Comparison of ENCODE assay signal across 8 mouse cellular contexts in genomic region chr11:79704318-79705150, GRCm38 (mm10).
DNase-seq lines count a peak whose midpoint lies in the region; ATAC-seq lines count a peak whose summit lies in the region.

No protein-coding gene starts in this region.

- H3K4me2 ChIP-seq in embryonic facial prominence, embryonic 14.5 days (ENCODE audit: low read depth, low read length) = peak overlapping the region; percentile 57
- H3K4me2 ChIP-seq in kidney, embryonic 14.5 days (replicated peaks; ENCODE audit: low read depth, low read length) = peak overlapping the region; percentile 61
- H3K4me2 ChIP-seq in limb, embryonic 15.5 days = peak overlapping the region; percentile 69

- H3K27ac ChIP-seq in embryonic facial prominence, embryonic 14.5 days (replicated peaks; ENCODE audit: low read depth, low read length) = peak overlapping the region; percentile 99
- H3K27ac ChIP-seq in kidney, embryonic 14.5 days (ENCODE audit: low read depth, low read length) = peak overlapping the region; percentile 97
- peak overlapping the region; percentile 97 for H3K27ac ChIP-seq in limb, embryonic 15.5 days

- H3K9me3 ChIP-seq in embryonic facial prominence, embryonic 14.5 days (ENCODE audit: control insufficient read depth, low read length) = no peaks in the 10 kb centered on the region
- no peaks in the 10 kb centered on the region for H3K9me3 ChIP-seq in kidney, embryonic 14.5 days (ENCODE audit: control insufficient read depth, low read length)
- no peaks in the 10 kb centered on the region for H3K9me3 ChIP-seq in limb, embryonic 15.5 days

- H3K9ac ChIP-seq in embryonic facial prominence, embryonic 14.5 days (ENCODE audit: low read depth, low read length) = peak overlapping the region; percentile 96
- peak overlapping the region; percentile 86 for H3K9ac ChIP-seq in kidney, embryonic 14.5 days (ENCODE audit: low read depth, low read length)
- H3K9ac ChIP-seq in limb, embryonic 15.5 days = peak overlapping the region; percentile 96

- H3K27me3 ChIP-seq in embryonic facial prominence, embryonic 14.5 days (replicated peaks; ENCODE audit: control insufficient read depth, insufficient read depth, low read length) = no peaks in the 10 kb centered on the region
- H3K27me3 ChIP-seq in kidney, embryonic 14.5 days (ENCODE audit: control insufficient read depth, insufficient read depth, low read length) = peaks cover 1% of the 10 kb centered on the region; the same call in 1 of the 2 replicates
- peaks cover 7% of the 10 kb centered on the region for H3K27me3 ChIP-seq in limb, embryonic 15.5 days

- H3K36me3 ChIP-seq in embryonic facial prominence, embryonic 14.5 days (ENCODE audit: control insufficient read depth, insufficient read depth, low read length) = peaks cover 7% of the 10 kb centered on the region
- no peaks in the 10 kb centered on the region; the same call in 1 of the 2 replicates for H3K36me3 ChIP-seq in kidney, embryonic 14.5 days (ENCODE audit: control insufficient read depth, insufficient read depth, low read length)
- H3K36me3 ChIP-seq in limb, embryonic 15.5 days = 0 out of 2 replicates have a peak, but pooled peaks cover 2% of the 10 kb centered on the region

- peak; percentile 88 for DNase-seq in 3T3-L1 (ENCODE audit: low read depth, low spot score)
- DNase-seq in adrenal gland, postnatal 4 days (ENCODE audit: low spot score in 2 of 2) = peak; percentile 98 to 100
- DNase-seq in embryonic facial prominence, embryonic 14.5 days (ENCODE audit: low spot score) = peak; percentile 94
- peak; percentile 92 to 96 for DNase-seq in heart, adult 9 months (ENCODE audit: low spot score in 2 of 2)
- peak; percentile 87 to 93 for DNase-seq in monocyte, adult 2 months (ENCODE audit: low read depth in 1 of 2, low spot score in 2 of 2)
- DNase-seq in spleen, postnatal 36 days (ENCODE audit: low spot score in 2 of 2) = peak; percentile 92 to 94

- WGBS in embryonic facial prominence, embryonic 14.5 days = under 1% methylated on average over 42 of the region's 61 CpGs
- WGBS in kidney, embryonic 14.5 days = 1% methylated on average over 50 of the region's 61 CpGs
- under 1% methylated on average over 60 of the region's 61 CpGs for WGBS in limb, embryonic 15.5 days

- peak; percentile 95 for ATAC-seq in embryonic facial prominence, embryonic 14.5 days (ENCODE audit: low read depth)
- peak; percentile 94 for ATAC-seq in kidney, embryonic 14.5 days (ENCODE audit: low FRiP score, low TSS enrichment)
- ATAC-seq in limb, embryonic 15.5 days (ENCODE audit: insufficient number of reproducible peaks, low FRiP score, low TSS enrichment, low read depth) = peak; percentile 90

- peaks cover 15% of the 10 kb centered on the region for H3K4me1 ChIP-seq in embryonic facial prominence, embryonic 14.5 days (ENCODE audit: control insufficient read depth, insufficient read depth, low read length)
- H3K4me1 ChIP-seq in kidney, embryonic 14.5 days (ENCODE audit: control insufficient read depth, insufficient read depth, low read length) = peaks cover 7% of the 10 kb centered on the region
- H3K4me1 ChIP-seq in limb, embryonic 15.5 days = peaks cover 22% of the 10 kb centered on the region

- peak overlapping the region; percentile 86 for H3K4me3 ChIP-seq in embryonic facial prominence, embryonic 14.5 days (ENCODE audit: low read depth, low read length)
- peak overlapping the region; percentile 81 for H3K4me3 ChIP-seq in kidney, embryonic 14.5 days (ENCODE audit: low read length)
- peak overlapping the region; percentile 83 for H3K4me3 ChIP-seq in limb, embryonic 15.5 days

Comparison
In these comparisons a context has a peak if more than half of its experiments do, and no peak if none do; other contexts are left out.
1. Peak in every context shown above with its lines: DNase-seq, ATAC-seq, H3K4me3 ChIP-seq and H3K27ac ChIP-seq.